Mouse (Mus musculus) liver, embryonic 14.5 days (tissue): Measurements from ENCODE around the gene Rnf24. TPM values are rescaled to one million over a fixed set of nuclear protein-coding genes. Genes with fewer than 3 reads are reported as not detected.

Experiments
- ATAC-seq: fragments of 200-750 bp; cut with Nextera tagmentation; 2 replicates; pipeline ENCODE4 v1.8.0; 2017; ENCODE audit warnings: moderate number of reproducible peaks, mild to moderate bottlenecking, moderate library complexity; ENCODE audit not compliant: insufficient read depth
- DNase-seq, 3 experiments: peaks; one replicate each; pipeline ENCODE4 v3.0.0-alpha.2; 2012 to 2013; ENCODE audit warnings: low read depth in 3 of 3, low spot score in 3 of 3
- H3K27ac ChIP-seq: fragments of 300-500 bp; sonication (generic); 2 replicates; pipeline ENCODE4 v1.5.1; 2014; ENCODE audit warnings: moderate library complexity, mild to moderate bottlenecking, control low read depth, inconsistent platforms
- H3K27me3 ChIP-seq: fragments of 300-500 bp; sonication (generic); 2 replicates; pipeline ENCODE4 v1.6.1; 2014; ENCODE audit warnings: mild to moderate bottlenecking, low read length, moderate library complexity; ENCODE audit not compliant: control insufficient read depth, insufficient read depth
- H3K36me3 ChIP-seq: fragments of 300-500 bp; sonication (generic); replicated peaks from 2 replicates; pipeline ENCODE4 v1.6.1; 2014; ENCODE audit warnings: low read depth; ENCODE audit not compliant: control insufficient read depth, insufficient read depth
- H3K4me1 ChIP-seq, 2 experiments: fragments of 200-500 bp in 1 of 2; fragments of 300-500 bp in 1 of 2; sonication (generic) in 1 of 2; replicated peaks; 2 replicates each; pipeline ENCODE4 v1.6.1; 2012 to 2014; ENCODE audit warnings: antibody characterized with exemption in 1 of 2, inconsistent platforms in 1 of 2, low read length in 1 of 2; ENCODE audit not compliant: control insufficient read depth in 2 of 2, insufficient read depth in 2 of 2
- H3K4me2 ChIP-seq: fragments of 300-500 bp; sonication (generic); 2 replicates; pipeline ENCODE4 v1.6.1; 2014; ENCODE audit warnings: low read depth, mild to moderate bottlenecking, control low read depth, moderate library complexity
- H3K4me3 ChIP-seq, 2 experiments: fragments of 200-500 bp in 1 of 2; fragments of 300-500 bp in 1 of 2; sonication (generic) in 1 of 2; 2 replicates each; pipeline ENCODE4 v1.5.1; 2012 to 2014; ENCODE audit warnings: low read depth in 2 of 2, low read length in 2 of 2, mild to moderate bottlenecking in 2 of 2, control low read depth in 1 of 2, inconsistent platforms in 1 of 2, moderate library complexity in 1 of 2; ENCODE audit not compliant: insufficient read depth in 1 of 2
- H3K9ac ChIP-seq: fragments of 300-500 bp; sonication (generic); replicated peaks from 2 replicates; pipeline ENCODE4 v1.6.1; 2014; ENCODE audit warnings: mild to moderate bottlenecking, control low read depth, moderate library complexity
- H3K9me3 ChIP-seq: fragments of 300-500 bp; sonication (generic); 2 replicates; pipeline ENCODE4 v1.6.1; 2016; ENCODE audit warnings: low read length, mixed read lengths; ENCODE audit not compliant: control insufficient read depth
- CTCF ChIP-seq: IDR thresholded peaks from 2 replicates; pipeline ENCODE4 v1.5.1; 2016; ENCODE audit warnings: antibody characterized with exemption, low read depth, control low read depth
- EP300 ChIP-seq: IDR thresholded peaks from 2 replicates; pipeline ENCODE4 v1.6.1; 2016; ENCODE audit warnings: antibody characterized with exemption, low read depth
- WGBS: fragments of 180-500 bp; shearing (Covaris S2); extraction: QIAGEN DNeasy Blood & Tissue Kit; methylation state at CpG from one replicate; pipeline ENCODE4 v1.1.7; 2014; ENCODE audit not compliant: insufficient replicate concordance; 5-methylcytosine and 5-hydroxymethylcytosine counted together
- polyA plus RNA-seq, 2 experiments: library from polyadenylated mRNA; depleted of rRNA in 1 of 2; stranded (reverse) in 1 of 2; unstranded in 1 of 2; fragments of >200 nt; fragmentation: Nextera tagmentation in 1 of 2; extraction: Ambion mirVana in 1 of 2; gene quantifications; 2 replicates each; pipeline versions ENCODE4 v1.2.1 to v1.2.3; 2012 to 2014

Gene Rnf24
- polyA plus RNA-seq, 2 experiments, result 0.32 to 0.55 TPM

DNA sequence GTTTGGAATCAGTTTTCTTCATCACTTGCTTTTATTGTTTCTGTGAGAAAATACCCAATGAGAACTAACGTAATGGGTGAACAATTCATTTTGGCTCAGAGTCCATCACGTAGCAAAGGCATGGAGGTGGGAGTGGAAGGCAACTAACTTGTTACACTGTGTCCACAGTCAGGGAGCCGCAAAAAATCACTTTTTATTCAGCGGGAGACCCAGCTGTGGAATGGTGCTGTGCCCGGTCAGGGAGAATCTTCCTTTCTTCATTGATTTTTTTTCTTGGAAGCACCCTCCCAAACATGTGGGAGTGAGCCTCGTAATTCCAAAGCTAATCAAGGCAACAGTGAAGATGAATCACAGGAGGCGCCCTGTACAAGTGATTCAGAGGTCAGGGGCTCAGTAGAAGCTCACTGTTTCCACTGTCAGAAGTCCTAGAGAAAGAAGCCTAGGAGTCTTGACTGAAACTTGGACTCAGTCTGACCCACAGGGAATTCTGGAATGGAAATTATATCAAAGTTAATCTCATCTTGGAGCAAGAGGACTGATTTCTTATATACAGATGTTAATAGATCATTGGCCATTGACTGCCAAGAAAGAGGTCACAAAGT lies 19.7 kb upstream of the Rnf24 start:
- no peak for ATAC-seq
- H3K4me3 ChIP-seq, result no peak overlapping the region
- no peak for DNase-seq
- H3K4me2 ChIP-seq, result no peak overlapping the region
- H3K4me1 ChIP-seq, result no peaks in the 10 kb centered on the region
- H3K36me3 ChIP-seq, result no peaks in the 10 kb centered on the region
- WGBS, result 57% methylated on average over 7 of the region's 7 CpGs
- H3K9ac ChIP-seq, result no peak overlapping the region
- H3K27ac ChIP-seq, result no peak overlapping the region
- H3K9me3 ChIP-seq, result no peaks in the 10 kb centered on the region
- TF ChIP-seq EP300 (no peak), CTCF (no peak)
- H3K27me3 ChIP-seq, result no peaks in the 10 kb centered on the region

DNA sequence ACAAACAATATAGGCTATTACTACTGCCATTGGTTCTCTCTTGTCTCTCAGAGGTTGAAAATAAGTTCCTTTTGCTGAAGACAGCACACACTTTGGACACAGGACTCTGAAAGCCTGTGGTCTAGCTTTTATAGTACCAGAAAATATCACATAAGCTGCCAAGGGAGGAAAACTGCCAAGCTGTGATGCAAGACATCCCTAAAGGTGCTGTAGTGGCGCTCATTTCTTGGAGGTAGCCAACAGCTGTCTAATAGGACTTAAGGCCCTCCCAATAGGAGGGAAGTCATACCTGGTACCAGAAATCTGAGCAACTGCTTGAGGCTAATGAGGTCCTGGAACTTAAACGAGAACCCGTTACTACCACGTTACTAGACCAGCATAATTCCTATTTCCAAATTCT lies 19.1 kb upstream of the Rnf24 start:
- Histone ChIP-seq H3K36me3 (no peaks in the 10 kb centered on the region), H3K4me1 (no peaks in the 10 kb centered on the region), H3K9me3 (no peaks in the 10 kb centered on the region), H3K27ac (no peak overlapping the region), H3K4me3 (no peak overlapping the region), H3K9ac (no peak overlapping the region), H3K4me2 (no peak overlapping the region), H3K27me3 (no peaks in the 10 kb centered on the region)
- TF ChIP-seq EP300 (no peak), CTCF (no peak)
- no peak for DNase-seq
- WGBS, result 78% methylated on average over 4 of the region's 4 CpGs
- ATAC-seq, result no peak

- H3K4me1 ChIP-seq, result no peaks in the 10 kb centered on the region
- no peak overlapping the region for H3K9ac ChIP-seq
- H3K27me3 ChIP-seq, result no peaks in the 10 kb centered on the region
- H3K4me3 ChIP-seq, result no peak overlapping the region
- H3K4me2 ChIP-seq, result no peak overlapping the region
- TF ChIP-seq CTCF, result no peak
- no peak for TF ChIP-seq EP300
- DNase-seq (no peak), ATAC-seq (no peak)
- WGBS, result 65% methylated on average over 3 of the region's 3 CpGs
- H3K9me3 ChIP-seq, result no peaks in the 10 kb centered on the region
- no peaks in the 10 kb centered on the region for H3K36me3 ChIP-seq
- no peak overlapping the region for H3K27ac ChIP-seq
Observed at GRCm38 (mm10) chr2:131370828-131371227, 18.1 kb upstream of the Rnf24 start.

- H3K4me1 ChIP-seq, result no peaks in the 10 kb centered on the region
- H3K9ac ChIP-seq, result no peak overlapping the region
- no peak overlapping the region for H3K4me2 ChIP-seq
- H3K4me3 ChIP-seq, result no peak overlapping the region
- ATAC-seq (no peak), DNase-seq (no peak)
- H3K36me3 ChIP-seq, result no peaks in the 10 kb centered on the region
- H3K9me3 ChIP-seq, result no peaks in the 10 kb centered on the region
- H3K27me3 ChIP-seq, result no peaks in the 10 kb centered on the region
- no peak overlapping the region for H3K27ac ChIP-seq
- whole genome bisulfite sequencing, result 54% methylated on average over 6 of the region's 6 CpGs
- no peak for TF ChIP-seq CTCF
- no peak for TF ChIP-seq EP300
Observed at GRCm38 (mm10) chr2:131364689-131365088, 12.0 kb upstream of the Rnf24 start.

DNA sequence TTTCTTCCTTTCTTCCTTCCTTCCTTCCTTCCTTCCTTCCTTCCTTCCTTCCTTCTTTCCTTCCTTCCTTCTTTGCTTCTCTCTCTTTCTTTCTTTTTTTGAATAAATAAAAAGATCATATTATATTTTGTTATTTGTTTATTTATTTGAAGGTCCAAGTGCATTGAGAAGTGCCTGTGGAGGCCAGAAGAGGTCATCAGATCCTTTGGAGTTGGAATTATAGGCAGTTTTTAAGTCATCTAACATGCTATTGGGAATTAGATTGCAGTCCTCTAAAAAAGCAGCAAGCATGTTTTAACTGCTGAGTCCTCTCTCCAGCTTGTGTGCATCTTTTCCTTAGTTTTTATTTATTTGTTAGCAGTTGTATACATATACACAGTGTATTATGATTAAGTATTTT lies 5.8 kb upstream of the Rnf24 start:
- Histone ChIP-seq H3K27ac (no peak overlapping the region), H3K4me1 (0 out of 4 replicates have a peak, but pooled peaks cover 0 to 4% of the 10 kb centered on the region in 2 experiments), H3K4me3 (no peak overlapping the region), H3K4me2 (no peak overlapping the region), H3K9ac (no peak overlapping the region), H3K27me3 (no peaks in the 10 kb centered on the region), H3K36me3 (no peaks in the 10 kb centered on the region), H3K9me3 (no peaks in the 10 kb centered on the region)
- ATAC-seq (no peak), DNase-seq (no peak)
- no peak for TF ChIP-seq CTCF
- TF ChIP-seq EP300, result no peak
